Mouse (Mus musculus) ES-E14 (cell line): ENCODE data around the gene Stk11ip.

ENCODE experiments used
- CHD2 ChIP-seq: IDR thresholded peaks from 2 replicates; pipeline ENCODE4 v1.6.1; 2014; ENCODE audit warnings: mild to moderate bottlenecking, low read depth, low read length, inconsistent platforms
- MAFK ChIP-seq: IDR thresholded peaks from 2 replicates; pipeline ENCODE4 v1.6.1; 2014; ENCODE audit warnings: mild to moderate bottlenecking, low read depth, low read length, inconsistent platforms; ENCODE audit not compliant: insufficient read depth
- ZC3H11A ChIP-seq: IDR thresholded peaks from 2 replicates; pipeline ENCODE4 v1.6.1; 2012; ENCODE audit warnings: low read depth, mild to moderate bottlenecking, inconsistent platforms, low read length, borderline replicate concordance
- ZNF384 ChIP-seq: IDR thresholded peaks from 2 replicates; pipeline ENCODE4 v1.6.1; 2012; ENCODE audit warnings: low read depth, low read length, inconsistent platforms

DNA sequence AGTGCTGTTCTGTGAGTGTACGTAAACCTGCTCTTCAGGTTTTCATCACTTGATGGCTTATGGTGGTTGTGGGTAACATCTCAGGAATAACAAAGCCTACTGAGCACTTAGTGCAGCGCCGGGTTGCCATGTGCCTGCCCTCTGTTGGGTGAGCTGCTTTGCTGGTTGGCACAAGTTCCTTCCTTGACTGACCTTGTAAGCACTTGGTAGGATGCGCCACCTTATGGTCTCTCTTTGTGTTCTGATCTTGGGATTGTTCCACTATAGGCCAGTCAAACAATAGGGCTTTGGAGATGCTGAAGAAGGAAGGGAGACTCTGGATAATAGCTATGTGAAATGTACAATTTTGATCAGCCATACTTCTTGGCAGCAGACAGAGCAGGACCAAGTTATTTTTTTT lies 9.2 kb downstream of the Stk11ip start:
- TF ChIP-seq ZNF384 (no peak), CHD2 (no peak), MAFK (no peak), ZC3H11A (no peak)
